Mouse (Mus musculus) limb, embryonic 15.5 days (tissue): ENCODE data around the gene Cyp4f17. TPM values are rescaled to one million over a fixed set of nuclear protein-coding genes. Genes with fewer than 3 reads are reported as not detected.
"Not testable (repeated sequence)": the region's sequence is repeated elsewhere in the genome, so short reads cannot be mapped to it uniquely, and the experiment has no call there.

Experiments
- ATAC-seq: fragments of 200-750 bp; cut with Nextera tagmentation; 2 replicates; pipeline ENCODE4 v1.8.0; 2017; ENCODE audit warnings: low read depth, moderate TSS enrichment; ENCODE audit not compliant: insufficient number of reproducible peaks, low FRiP score, low TSS enrichment
- H3K27ac ChIP-seq: fragments of 300-500 bp; sonication (generic); 2 replicates; pipeline ENCODE4 v1.5.1; 2015; ENCODE audit warnings: moderate library complexity, mild to moderate bottlenecking, inconsistent platforms
- H3K27me3 ChIP-seq: fragments of 300-500 bp; sonication (generic); 2 replicates; pipeline ENCODE4 v1.6.1; 2015; ENCODE audit warnings: inconsistent platforms
- H3K36me3 ChIP-seq: fragments of 300-500 bp; sonication (generic); 2 replicates; pipeline ENCODE4 v1.6.1; 2015; ENCODE audit warnings: inconsistent platforms
- H3K4me1 ChIP-seq: fragments of 300-500 bp; sonication (generic); 2 replicates; pipeline ENCODE4 v1.6.1; 2015; ENCODE audit warnings: inconsistent platforms
- H3K4me2 ChIP-seq: fragments of 300-500 bp; sonication (generic); 2 replicates; pipeline ENCODE4 v1.6.1; 2015; ENCODE audit warnings: mild to moderate bottlenecking, inconsistent platforms
- H3K4me3 ChIP-seq: fragments of 300-500 bp; sonication (generic); 2 replicates; pipeline ENCODE4 v1.5.1; 2015; ENCODE audit warnings: mild to moderate bottlenecking, inconsistent platforms
- H3K9ac ChIP-seq: fragments of 300-500 bp; sonication (generic); 2 replicates; pipeline ENCODE4 v1.6.1; 2015; ENCODE audit warnings: inconsistent platforms
- H3K9me3 ChIP-seq: fragments of 300-500 bp; sonication (generic); 2 replicates; pipeline ENCODE4 v1.6.1; 2016; ENCODE audit warnings: inconsistent platforms
- WGBS: fragments of 180-500 bp; shearing (Covaris S2); methylation state at CpG from one replicate; pipeline ENCODE4 v1.1.7; 2015; 5-methylcytosine and 5-hydroxymethylcytosine counted together
- polyA plus RNA-seq: library from polyadenylated mRNA; unstranded; fragments of >200 nt; fragmentation: Nextera tagmentation; extraction: Ambion mirVana; gene quantifications from 2 replicates; pipeline ENCODE4 v1.2.1, GENCODE M21; 2015

Gene Cyp4f17
- polyA plus RNA-seq, 1 experiment from 2014 or later, result 12.9 TPM

GRCm38 (mm10) chr17:32573286-32573685 is 67.4 kb downstream of the Cyp4f17 start:
- WGBS, result 83% methylated on average over 2 of the region's 2 CpGs
- H3K4me2 ChIP-seq, H3K27me3 ChIP-seq, H3K27ac ChIP-seq, H3K36me3 ChIP-seq, ATAC-seq, H3K4me3 ChIP-seq, H3K4me1 ChIP-seq, H3K9ac ChIP-seq, H3K9me3 ChIP-seq: not testable (repeated sequence)

- H3K4me2 ChIP-seq, result no peak overlapping the region
Observed at GRCm38 (mm10) chr17:32577496-32578186, 71.8 kb downstream of the Cyp4f17 start.

More at GRCm38 (mm10) chr17:32577496-32578186, 71.8 kb downstream of the Cyp4f17 start:
- H3K9me3 ChIP-seq, result no peaks in the 10 kb centered on the region
- no peak overlapping the region for H3K9ac ChIP-seq
- no peak for ATAC-seq
- no peaks in the 10 kb centered on the region for H3K36me3 ChIP-seq
- H3K4me3 ChIP-seq, result no peak overlapping the region
- WGBS, result 48% methylated on average over 7 of the region's 7 CpGs
- H3K27me3 ChIP-seq, result no peaks in the 10 kb centered on the region
- H3K4me1 ChIP-seq, result no peaks in the 10 kb centered on the region
- H3K27ac ChIP-seq, result no peak overlapping the region

Other genes with a start within 250 kb of the Cyp4f17 start
- 78.1 and 81.6 TPM in 2 replicates for gene Brd4, start 221.3 kb upstream of the Cyp4f17 start, polyA plus RNA-seq
- 93.1 and 94.6 TPM in 2 replicates for gene Akap8, start 184.8 kb upstream of the Cyp4f17 start, polyA plus RNA-seq
- 85.1 and 88.6 TPM in 2 replicates for gene Akap8l, start 155.4 kb upstream of the Cyp4f17 start, polyA plus RNA-seq
- gene Wiz, start 116.6 kb upstream of the Cyp4f17 start, polyA plus RNA-seq, result 21.6 TPM in 2 replicates
- 2.1 and 2.6 TPM in 2 replicates for gene Rasal3, start 102.5 kb upstream of the Cyp4f17 start, polyA plus RNA-seq
- 0.10 and 0.26 TPM in 2 replicates for gene Pglyrp2, start 81.9 kb upstream of the Cyp4f17 start, polyA plus RNA-seq
- 51.7 and 53.4 TPM in 2 replicates for gene Cyp4f39, start 53.3 kb upstream of the Cyp4f17 start, polyA plus RNA-seq
- 19.7 and 20.9 TPM in 2 replicates for gene Cyp4f16, start 30.5 kb downstream of the Cyp4f17 start, polyA plus RNA-seq
- gene Cyp4f37, start 115.3 kb downstream of the Cyp4f17 start, polyA plus RNA-seq, result not detected in 2 replicates
- not detected in 2 replicates for gene Cyp4f40, start 152.8 kb downstream of the Cyp4f17 start, polyA plus RNA-seq
- gene Cyp4f15, start 179.6 kb downstream of the Cyp4f17 start, polyA plus RNA-seq, result 0.12 TPM in 1 of 2 replicates, not detected in the other